Mouse (Mus musculus) limb, embryonic 11.5 days (tissue): ENCODE data around the gene Tmem182. TPM values are rescaled to one million over a fixed set of nuclear protein-coding genes. Genes with fewer than 3 reads are reported as not detected.

Experiments
- polyA plus RNA-seq: library from polyadenylated mRNA; unstranded; fragments of >200 nt; fragmentation: Nextera tagmentation; extraction: Ambion mirVana; gene quantifications from 2 replicates; pipeline ENCODE4 v1.2.1, GENCODE M21; 2014

Tmem182 gene
- polyA plus RNA-seq, 1 experiment from 2014 or later: 0.11 TPM

Other genes with a start within 250 kb of the Tmem182 start
- not detected in 2 replicates for gene Slc9a4, start 225.5 kb upstream of the Tmem182 start, polyA plus RNA-seq
- gene Slc9a2, start 125.0 kb upstream of the Tmem182 start, polyA plus RNA-seq: 0.07 TPM in 2 replicates
- 2.9 and 4.0 TPM in 2 replicates for gene Mfsd9, start 14.9 kb upstream of the Tmem182 start, polyA plus RNA-seq